Mouse (Mus musculus) urinary bladder, postnatal 25 days (tissue): ENCODE measurements around the gene Ddx3y.

Experiments
- DNase-seq: peaks from one replicate; pipeline ENCODE4 v3.0.0; 2022; ENCODE audit warnings: low spot score

Ddx3y gene

GRCm38 (mm10) chrY:1286171-1286795 is at the start of gene Ddx3y:
Gene Ddx3y (minus strand): TSS chrY:1286629.
- no peak for DNase-seq

GRCm38 (mm10) chrY:1293708-1294107 is 7.3 kb upstream of the Ddx3y start:
- DNase-seq, result no peak

- no peak for DNase-seq
Observed at GRCm38 (mm10) chrY:1285735-1286134, 694 bp downstream of the Ddx3y start.

GRCm38 (mm10) chrY:1246117-1246516 is 40.3 kb downstream of the Ddx3y start:
- no peak for DNase-seq

- no peak for DNase-seq
Observed at GRCm38 (mm10) chrY:1245426-1245863, 41.0 kb downstream of the Ddx3y start, which contains the start of gene Uty. Gene Uty (minus strand): TSS chrY:1245759.

GRCm38 (mm10) chrY:1244940-1245339 is 41.5 kb downstream of the Ddx3y start:
- DNase-seq, result no peak

- DNase-seq, result no peak
Observed at GRCm38 (mm10) chrY:1244421-1244820, 42.0 kb downstream of the Ddx3y start.

GRCm38 (mm10) chrY:1220001-1220400 is 66.4 kb downstream of the Ddx3y start:
- no peak for DNase-seq
